Mouse (Mus musculus) olfactory bulb, adult 2 months (tissue): ENCODE measurements at regions not wholly inside any gene's neighbourhood (a gene's known extent, or its start where the extent isn't known, plus 50 kb on each side); places are given as distances from the start of the nearest gene placed in this dataset.

ENCODE experiments used
- H3K27ac ChIP-seq: fragments of 200-500 bp; 2 replicates; pipeline ENCODE4 v1.5.1; 2012; ENCODE audit warnings: low read depth, low read length; ENCODE audit not compliant: insufficient read depth
- H3K4me1 ChIP-seq: fragments of 200-500 bp; 2 replicates; pipeline ENCODE4 v1.6.1; 2012; ENCODE audit warnings: low read length; ENCODE audit not compliant: control insufficient read depth, insufficient read depth
- H3K4me3 ChIP-seq: fragments of 200-500 bp; 2 replicates; pipeline ENCODE4 v1.5.1; 2012; ENCODE audit warnings: mild to moderate bottlenecking, low read depth, low read length, moderate library complexity; ENCODE audit not compliant: insufficient read depth
- CTCF ChIP-seq: fragments of 200-500 bp; IDR thresholded peaks from 2 replicates; pipeline ENCODE4 v1.5.1; 2012; ENCODE audit warnings: low read depth, mild to moderate bottlenecking, low read length, moderate library complexity; ENCODE audit not compliant: insufficient read depth
- POLR2A ChIP-seq: fragments of 200-500 bp; IDR thresholded peaks from 2 replicates; pipeline ENCODE4 v1.6.1; 2012; ENCODE audit warnings: mild to moderate bottlenecking, low read depth, low read length, moderate library complexity; ENCODE audit not compliant: insufficient read depth
- WGBS: fragments of 180-500 bp; shearing (Covaris S2); methylation state at CpG from one replicate; pipeline ENCODE4 v1.1.7; 2018; 5-methylcytosine and 5-hydroxymethylcytosine counted together

DNA sequence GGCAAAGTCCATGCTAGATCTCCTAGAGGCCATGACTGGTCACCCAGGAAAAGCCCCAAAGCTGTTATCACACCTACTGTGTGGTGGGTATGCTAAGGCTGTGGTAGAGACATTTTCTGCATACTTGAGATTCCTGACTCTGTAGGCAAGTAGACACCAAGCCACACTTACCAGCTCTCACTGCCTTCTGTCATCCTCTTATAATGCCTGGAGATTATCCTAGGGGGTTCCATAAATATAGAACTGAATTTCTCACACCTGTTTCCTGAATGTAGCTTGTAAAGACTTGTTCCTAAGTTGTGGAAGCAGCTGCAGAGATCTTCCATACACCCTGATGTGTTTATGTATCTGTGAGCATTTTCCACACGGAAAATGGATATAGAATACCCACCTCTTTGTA is 139.1 kb downstream of the Fam169b start:
- WGBS = 91% methylated on average over 1 of the region's 1 CpGs
- Histone ChIP-seq H3K4me3 (no peak overlapping the region), H3K4me1 (peaks cover 2% of the 10 kb centered on the region; the same call in 1 of the 2 replicates), H3K27ac (no peak overlapping the region)
- TF ChIP-seq CTCF = no peak
- no peak for TF ChIP-seq POLR2A
